Mouse (Mus musculus): ENCODE data around the gene Rhobtb3. TPM values are rescaled to one million over a fixed set of nuclear protein-coding genes. Genes with fewer than 3 reads are reported as not detected.
"Not testable (repeated sequence)": the region's sequence is repeated elsewhere in the genome, so short reads cannot be mapped to it uniquely, and the experiment has no call there.

The Rhobtb3 gene
- polyA plus RNA-seq, 1 experiment from 2014 or later = 3.2 TPM

DNA sequence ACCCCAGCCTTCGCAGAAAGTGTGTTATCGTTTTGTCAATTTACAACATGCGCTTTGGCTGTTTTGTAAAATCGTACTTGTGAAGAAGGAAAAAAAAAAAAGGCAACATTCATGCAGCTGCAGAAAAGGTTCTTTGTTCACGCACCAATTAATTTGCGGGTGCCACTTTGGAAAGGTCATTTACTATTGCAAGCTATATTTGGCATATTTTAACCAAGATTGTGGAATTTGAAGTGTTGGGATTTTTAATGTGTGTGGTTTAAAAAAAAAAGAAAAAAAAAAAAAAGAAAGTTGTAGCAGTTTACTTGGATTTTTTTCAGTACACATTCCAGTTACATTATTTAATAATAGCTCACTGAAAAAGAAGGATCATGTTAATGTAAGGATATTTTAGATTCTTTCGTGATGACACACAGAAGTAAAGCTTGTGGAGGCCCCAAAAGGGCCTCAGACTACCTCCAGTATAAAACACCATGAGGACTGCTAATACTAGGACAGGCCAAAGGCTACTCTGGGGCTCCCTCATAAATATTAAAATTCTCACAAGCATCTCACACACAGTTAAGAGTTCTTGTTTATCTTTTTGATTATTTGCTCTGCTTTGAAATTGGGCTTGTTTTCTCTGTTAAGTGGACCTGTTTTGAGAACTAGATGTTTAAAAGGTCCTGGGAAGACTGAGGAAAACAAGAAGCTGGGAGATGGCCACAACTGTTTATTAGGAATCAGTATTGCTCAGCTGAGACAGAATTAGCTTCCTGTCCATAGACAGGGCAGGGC lies 507 bp upstream of the Rhobtb3 start:
- peak overlapping the region; percentile 64 for H3K9ac ChIP-seq
- H3K4me3 ChIP-seq (replicated peaks) = peak overlapping the region; percentile 65
- peaks cover 10% of the 10 kb centered on the region; the same call in 1 of the 2 replicates for H3K4me1 ChIP-seq (replicated peaks)
- no peak for ATAC-seq (ENCODE audit: insufficient read depth)
- H3K27ac ChIP-seq (replicated peaks) = peak overlapping the region; percentile 78
- H3K36me3 ChIP-seq (replicated peaks) = no peaks in the 10 kb centered on the region
- H3K27me3 ChIP-seq = peaks cover 20% of the 10 kb centered on the region
- no peaks in the 10 kb centered on the region for H3K9me3 ChIP-seq (replicated peaks)
- WGBS (ENCODE audit: insufficient replicate concordance) = 6% methylated on average over 7 of the region's 7 CpGs
- peak overlapping the region; percentile 85 for H3K4me2 ChIP-seq

DNA sequence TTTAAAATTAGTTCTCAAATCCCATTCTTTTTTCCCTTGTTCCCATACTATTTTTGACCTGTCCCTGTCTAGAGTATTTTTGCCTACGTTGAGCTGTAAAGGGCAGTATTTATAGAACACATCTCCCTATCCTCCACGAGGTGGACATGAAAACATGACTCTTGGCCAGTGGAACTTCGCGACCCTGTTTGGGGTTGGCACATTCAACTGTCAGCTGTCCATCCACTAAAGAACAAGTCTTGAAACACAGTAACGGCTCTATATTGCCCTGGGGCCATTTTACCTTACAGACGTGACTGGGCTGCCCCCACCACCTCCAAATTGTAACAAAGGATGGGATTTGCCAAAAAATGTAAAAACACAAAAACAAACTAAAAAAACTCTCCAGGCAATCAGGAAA lies 994 bp downstream of the Rhobtb3 start:
- H3K9me3 ChIP-seq (replicated peaks) = no peaks in the 10 kb centered on the region
- H3K36me3 ChIP-seq (replicated peaks) = 0 out of 2 replicates have a peak, but pooled peaks cover 1% of the 10 kb centered on the region
- peaks cover 20% of the 10 kb centered on the region for H3K27me3 ChIP-seq
- peak overlapping the region; percentile 85 for H3K4me2 ChIP-seq
- H3K4me1 ChIP-seq (replicated peaks) = peaks cover 10% of the 10 kb centered on the region; the same call in 1 of the 2 replicates
- 0 out of 2 replicates have a peak, but pooled peaks have one; percentile 6 for ATAC-seq (ENCODE audit: insufficient read depth)
- H3K4me3 ChIP-seq (replicated peaks) = peak overlapping the region; percentile 65
- peak overlapping the region; percentile 78 for H3K27ac ChIP-seq (replicated peaks)
- H3K9ac ChIP-seq = peak overlapping the region; percentile 64
- WGBS (ENCODE audit: insufficient replicate concordance) = 5% methylated on average over 6 of the region's 6 CpGs

DNA sequence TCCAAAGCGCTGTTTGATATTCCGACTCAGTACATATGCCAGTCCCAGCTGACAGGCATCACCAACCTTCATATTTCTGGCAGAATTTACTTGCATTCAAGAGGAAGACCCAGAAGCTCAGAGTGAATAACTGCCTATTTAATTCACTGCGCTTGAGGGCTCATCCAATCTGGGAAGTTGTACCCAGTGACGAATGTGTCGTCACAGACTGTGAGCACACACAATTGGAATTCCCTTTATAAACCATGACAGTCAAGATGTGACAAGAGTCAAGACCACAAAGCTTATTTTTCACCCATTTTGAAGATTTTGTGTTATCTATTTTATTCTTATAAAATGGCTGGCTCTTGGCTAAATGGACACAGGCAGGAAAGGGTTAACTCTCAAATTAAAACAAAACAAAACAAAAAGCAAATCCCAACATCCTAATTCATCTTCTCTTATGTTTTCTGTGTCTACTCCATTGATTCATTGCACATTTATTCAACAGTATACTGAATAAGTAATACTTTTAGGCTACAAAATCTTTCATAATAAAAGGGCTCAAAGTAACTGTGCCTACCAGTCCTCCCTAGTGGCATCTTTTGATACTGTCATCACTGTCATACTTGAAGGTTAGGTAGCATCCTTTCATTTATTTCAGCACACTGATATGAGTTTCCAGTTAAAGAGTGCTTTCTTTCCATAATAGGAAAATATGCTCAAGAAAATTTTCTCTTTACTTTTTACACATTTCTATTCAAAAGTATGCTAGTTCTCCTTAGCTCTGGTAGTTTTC lies 2.0 kb downstream of the Rhobtb3 start:
- WGBS (ENCODE audit: insufficient replicate concordance) = 83% methylated on average over 5 of the region's 5 CpGs
- no peak for ATAC-seq (ENCODE audit: insufficient read depth)
- Histone ChIP-seq H3K4me2 (no peak overlapping the region), H3K36me3 (replicated peaks) (0 out of 2 replicates have a peak, but pooled peaks cover 4% of the 10 kb centered on the region), H3K4me3 (replicated peaks) (no peak overlapping the region), H3K27ac (replicated peaks) (no peak overlapping the region), H3K9me3 (replicated peaks) (no peaks in the 10 kb centered on the region), H3K27me3 (peaks cover 20% of the 10 kb centered on the region), H3K4me1 (replicated peaks) (peaks cover 10% of the 10 kb centered on the region; the same call in 1 of the 2 replicates), H3K9ac (no peak overlapping the region)

GRCm38 (mm10) chr13:75940791-75941517 lies 2.8 kb downstream of the Rhobtb3 start:
- ATAC-seq (ENCODE audit: insufficient read depth) = no peak
- Histone ChIP-seq H3K27ac (replicated peaks) (no peak overlapping the region), H3K27me3 (peaks cover 20% of the 10 kb centered on the region), H3K9ac (no peak overlapping the region), H3K9me3 (replicated peaks) (no peaks in the 10 kb centered on the region), H3K4me3 (replicated peaks) (no peak overlapping the region), H3K4me2 (no peak overlapping the region), H3K36me3 (replicated peaks) (0 out of 2 replicates have a peak, but pooled peaks cover 4% of the 10 kb centered on the region), H3K4me1 (replicated peaks) (peaks cover 10% of the 10 kb centered on the region; the same call in 1 of the 2 replicates)
- 64% methylated on average over 2 of the region's 2 CpGs for WGBS (ENCODE audit: insufficient replicate concordance)

DNA sequence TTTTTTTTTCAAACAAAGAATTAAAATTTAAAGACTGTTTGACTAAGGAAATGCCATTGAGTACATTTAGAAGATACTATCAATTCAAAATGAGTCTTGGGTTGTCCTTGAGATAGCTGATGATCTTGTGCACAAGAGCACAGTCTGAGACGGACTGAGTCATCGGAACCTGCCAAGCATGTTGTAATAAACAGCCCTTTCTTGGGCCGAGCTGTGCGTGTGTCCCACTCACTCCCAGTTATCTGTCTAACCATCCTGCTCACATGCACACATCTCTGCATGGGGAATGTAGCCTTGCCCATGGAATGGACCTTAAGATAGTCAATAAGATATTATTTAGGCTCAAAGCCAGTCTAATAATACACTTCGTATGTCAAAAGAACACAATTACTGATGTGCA lies 4.9 kb downstream of the Rhobtb3 start:
- peaks cover 8% of the 10 kb centered on the region; the same call in 1 of the 2 replicates for H3K4me1 ChIP-seq (replicated peaks)
- H3K27ac ChIP-seq (replicated peaks) = no peak overlapping the region
- peaks cover 19% of the 10 kb centered on the region for H3K27me3 ChIP-seq
- 0 out of 2 replicates have a peak, but pooled peaks cover 4% of the 10 kb centered on the region for H3K36me3 ChIP-seq (replicated peaks)
- WGBS (ENCODE audit: insufficient replicate concordance) = 69% methylated on average over 5 of the region's 5 CpGs
- no peak for ATAC-seq (ENCODE audit: insufficient read depth)
- no peak overlapping the region for H3K4me3 ChIP-seq (replicated peaks)
- H3K9ac ChIP-seq = no peak overlapping the region
- H3K9me3 ChIP-seq (replicated peaks) = no peaks in the 10 kb centered on the region
- no peak overlapping the region for H3K4me2 ChIP-seq

- ATAC-seq (ENCODE audit: insufficient read depth) = no peak
- Histone ChIP-seq H3K4me3 (replicated peaks) (no peak overlapping the region), H3K4me2 (no peak overlapping the region), H3K9me3 (replicated peaks) (no peaks in the 10 kb centered on the region), H3K4me1 (replicated peaks) (peaks cover 12% of the 10 kb centered on the region; the same call in 1 of the 2 replicates), H3K36me3 (replicated peaks) (0 out of 2 replicates have a peak, but pooled peaks cover 6% of the 10 kb centered on the region), H3K9ac (no peak overlapping the region), H3K27ac (replicated peaks) (no peak overlapping the region), H3K27me3 (no peaks in the 10 kb centered on the region)
- WGBS (ENCODE audit: insufficient replicate concordance) = 78% methylated on average over 1 of the region's 1 CpGs
These were observed 10.4 kb downstream of the Rhobtb3 start for GRCm38 (mm10) chr13:75933287-75933686.

- peaks cover 12% of the 10 kb centered on the region; the same call in 1 of the 2 replicates for H3K4me1 ChIP-seq (replicated peaks)
- 14% methylated on average over 5 of the region's 5 CpGs for WGBS (ENCODE audit: insufficient replicate concordance)
- peak; percentile 84 for ATAC-seq (ENCODE audit: insufficient read depth)
- no peaks in the 10 kb centered on the region for H3K27me3 ChIP-seq
- no peaks in the 10 kb centered on the region for H3K9me3 ChIP-seq (replicated peaks)
- 0 out of 2 replicates have a peak, but pooled peaks cover 3% of the 10 kb centered on the region for H3K36me3 ChIP-seq (replicated peaks)
- no peak overlapping the region for H3K9ac ChIP-seq
- no peak overlapping the region for H3K27ac ChIP-seq (replicated peaks)
- no peak overlapping the region for H3K4me3 ChIP-seq (replicated peaks)
- no peak overlapping the region for H3K4me2 ChIP-seq
These were observed 12.7 kb downstream of the Rhobtb3 start for GRCm38 (mm10) chr13:75931073-75931472.

DNA sequence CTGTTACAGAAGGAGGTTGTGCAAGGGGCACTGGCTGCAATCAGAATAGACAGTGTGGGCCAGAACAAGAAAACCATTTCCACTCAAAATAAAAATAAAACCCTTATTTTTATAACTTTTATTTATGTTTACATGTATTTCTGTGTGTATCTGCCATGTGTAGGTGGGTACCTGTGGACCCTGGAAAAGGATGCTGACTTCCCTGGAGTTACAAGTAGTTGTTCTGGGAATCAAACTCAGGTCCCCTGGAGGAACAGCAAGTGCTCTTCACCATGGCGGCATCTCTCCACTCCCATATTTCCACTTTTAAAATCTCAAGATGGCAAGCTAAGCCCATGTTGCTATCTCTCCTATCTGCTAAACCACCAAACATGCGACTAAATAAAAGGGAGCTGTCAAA lies 13.1 kb downstream of the Rhobtb3 start:
- H3K9ac ChIP-seq = no peak overlapping the region
- H3K4me2 ChIP-seq = no peak overlapping the region
- no peaks in the 10 kb centered on the region for H3K9me3 ChIP-seq (replicated peaks)
- peaks cover 12% of the 10 kb centered on the region; the same call in 1 of the 2 replicates for H3K4me1 ChIP-seq (replicated peaks)
- 0 out of 2 replicates have a peak, but pooled peaks cover 3% of the 10 kb centered on the region for H3K36me3 ChIP-seq (replicated peaks)
- 45% methylated on average over 2 of the region's 2 CpGs for WGBS (ENCODE audit: insufficient replicate concordance)
- no peak overlapping the region for H3K27ac ChIP-seq (replicated peaks)
- ATAC-seq (ENCODE audit: insufficient read depth) = no peak
- no peak overlapping the region for H3K4me3 ChIP-seq (replicated peaks)
- H3K27me3 ChIP-seq = no peaks in the 10 kb centered on the region

DNA sequence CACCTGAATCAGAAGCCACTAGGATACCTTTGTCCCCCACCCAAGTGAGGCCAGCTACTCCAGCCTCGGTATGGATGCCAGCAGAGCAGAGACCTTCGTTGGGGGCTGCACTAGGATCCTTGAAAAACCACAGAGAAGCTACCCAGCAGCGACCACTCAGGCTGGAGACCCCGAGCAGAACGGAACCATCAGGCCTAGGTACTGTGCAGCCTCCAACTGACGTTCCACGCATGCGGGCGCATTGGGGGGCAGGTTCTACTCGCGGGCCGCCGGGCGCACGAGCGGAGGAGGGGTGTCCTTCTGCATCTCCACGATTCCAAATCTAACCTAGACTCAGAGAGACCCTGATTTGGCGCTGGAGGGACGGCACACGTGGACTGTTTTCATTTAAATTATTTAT lies 13.7 kb downstream of the Rhobtb3 start:
- Histone ChIP-seq H3K4me1 (replicated peaks) (peaks cover 12% of the 10 kb centered on the region; the same call in 1 of the 2 replicates), H3K36me3 (replicated peaks) (0 out of 2 replicates have a peak, but pooled peaks cover 3% of the 10 kb centered on the region), H3K27ac (replicated peaks) (no peak overlapping the region), H3K9me3 (replicated peaks) (no peaks in the 10 kb centered on the region), H3K27me3 (no peaks in the 10 kb centered on the region), H3K4me2 (no peak overlapping the region), H3K4me3 (replicated peaks) (no peak overlapping the region), H3K9ac (no peak overlapping the region)
- WGBS (ENCODE audit: insufficient replicate concordance) = 76% methylated on average over 20 of the region's 20 CpGs
- no peak for ATAC-seq (ENCODE audit: insufficient read depth)

DNA sequence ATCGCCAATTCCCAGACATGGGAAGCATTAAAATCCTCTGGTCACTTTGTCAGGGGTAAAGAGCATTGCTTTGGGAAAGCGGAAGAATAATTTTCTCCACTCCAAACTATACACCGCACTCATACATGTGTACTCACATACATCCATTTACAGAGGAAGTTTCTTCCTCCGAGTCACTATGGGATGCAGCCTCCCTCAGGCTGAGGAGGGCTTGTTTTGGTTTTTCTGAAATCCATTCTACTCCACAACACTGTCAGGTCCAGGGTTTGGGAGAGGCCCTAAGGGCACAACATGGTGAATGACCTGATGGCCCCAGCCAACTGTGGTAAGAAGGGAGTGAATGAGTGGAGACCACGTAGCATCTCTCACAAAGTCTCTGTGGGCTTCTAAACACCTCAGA lies 14.7 kb downstream of the Rhobtb3 start:
- H3K9ac ChIP-seq; H3K4me3 ChIP-seq (replicated peaks); ATAC-seq (ENCODE audit: insufficient read depth); H3K4me2 ChIP-seq; H3K27me3 ChIP-seq; H3K27ac ChIP-seq (replicated peaks); H3K9me3 ChIP-seq (replicated peaks); H3K36me3 ChIP-seq (replicated peaks): not testable (repeated sequence)
- 79% methylated on average over 5 of the region's 5 CpGs for WGBS (ENCODE audit: insufficient replicate concordance)
- H3K4me1 ChIP-seq (replicated peaks) = peaks cover 12% of the 10 kb centered on the region; the same call in 1 of the 2 replicates
